Mouse (Mus musculus) hindbrain, embryonic 11.5 days (tissue): ENCODE measurements around the gene Acot8. TPM values are rescaled to one million over a fixed set of nuclear protein-coding genes. Genes with fewer than 3 reads are reported as not detected.

ENCODE experiments used
- ATAC-seq: fragments of 200-750 bp; cut with Nextera tagmentation; 2 replicates; pipeline ENCODE4 v1.8.0; 2017; ENCODE audit warnings: mild to moderate bottlenecking, moderate TSS enrichment, moderate library complexity; ENCODE audit not compliant: low FRiP score
- DNase-seq: peaks from one replicate; pipeline ENCODE4 v3.0.0-alpha.2; 2015; ENCODE audit warnings: low spot score
- H3K27ac ChIP-seq: fragments of 300-500 bp; sonication (generic); 2 replicates; pipeline ENCODE4 v1.5.1; 2014; ENCODE audit warnings: mild to moderate bottlenecking, low read depth, low read length
- H3K27me3 ChIP-seq: fragments of 300-500 bp; sonication (generic); 2 replicates; pipeline ENCODE4 v1.6.1; 2014; ENCODE audit warnings: mild to moderate bottlenecking, low read length, moderate library complexity, mixed read lengths; ENCODE audit not compliant: control insufficient read depth, insufficient read depth
- H3K36me3 ChIP-seq: fragments of 300-500 bp; sonication (generic); 2 replicates; pipeline ENCODE4 v1.6.1; 2014; ENCODE audit warnings: mild to moderate bottlenecking, low read length, moderate library complexity, mixed read lengths; ENCODE audit not compliant: control insufficient read depth, insufficient read depth
- H3K4me1 ChIP-seq: fragments of 300-500 bp; sonication (generic); replicated peaks from 2 replicates; pipeline ENCODE4 v1.6.1; 2014; ENCODE audit warnings: low read length, mixed read lengths; ENCODE audit not compliant: control insufficient read depth, insufficient read depth
- H3K4me2 ChIP-seq: fragments of 300-500 bp; sonication (generic); replicated peaks from 2 replicates; pipeline ENCODE4 v1.6.1; 2014; ENCODE audit warnings: mild to moderate bottlenecking, low read depth, low read length
- H3K4me3 ChIP-seq: fragments of 300-500 bp; sonication (generic); 2 replicates; pipeline ENCODE4 v1.5.1; 2014; ENCODE audit warnings: low read depth, low read length
- H3K9ac ChIP-seq: fragments of 300-500 bp; sonication (generic); 2 replicates; pipeline ENCODE4 v1.6.1; 2014; ENCODE audit warnings: low read depth, low read length
- H3K9me3 ChIP-seq: fragments of 300-500 bp; sonication (generic); 2 replicates; pipeline ENCODE4 v1.6.1; 2016; ENCODE audit warnings: low read length; ENCODE audit not compliant: control insufficient read depth
- WGBS: fragments of 180-500 bp; shearing (Covaris S2); extraction: QIAGEN DNeasy Blood & Tissue Kit; methylation state at CpG from one replicate; pipeline ENCODE4 v1.1.7; 2014; 5-methylcytosine and 5-hydroxymethylcytosine counted together
- polyA plus RNA-seq: library from polyadenylated mRNA; unstranded; fragments of >200 nt; fragmentation: Nextera tagmentation; extraction: Ambion mirVana; gene quantifications from 2 replicates; pipeline ENCODE4 v1.2.1, GENCODE M21; 2014

Gene Acot8
- polyA plus RNA-seq, 1 experiment from 2014 or later, result 11.9 TPM

- H3K4me2 ChIP-seq, result no peak overlapping the region
- no peak for ATAC-seq
- no peak for DNase-seq
- H3K9ac ChIP-seq, result no peak overlapping the region
- 98% methylated on average over 2 of the region's 2 CpGs for whole genome bisulfite sequencing
- H3K27me3 ChIP-seq, result no peaks in the 10 kb centered on the region
- no peaks in the 10 kb centered on the region for H3K4me1 ChIP-seq
- no peak overlapping the region for H3K27ac ChIP-seq
- no peak overlapping the region for H3K4me3 ChIP-seq
- 0 out of 2 replicates have a peak, but pooled peaks cover 2% of the 10 kb centered on the region for H3K36me3 ChIP-seq
- no peaks in the 10 kb centered on the region for H3K9me3 ChIP-seq
Measured at GRCm38 (mm10) chr2:164761502-164761901, 43.2 kb downstream of the Acot8 start.

GRCm38 (mm10) chr2:164760059-164760833 is 44.4 kb downstream of the Acot8 start:
- no peaks in the 10 kb centered on the region for H3K27me3 ChIP-seq

GRCm38 (mm10) chr2:164758692-164759091 is 46.0 kb downstream of the Acot8 start:
- H3K36me3 ChIP-seq, result peaks cover 12% of the 10 kb centered on the region; the same call in 1 of the 2 replicates
- H3K27ac ChIP-seq, result no peak overlapping the region
- DNase-seq (no peak), ATAC-seq (no peak)
- H3K27me3 ChIP-seq, result no peaks in the 10 kb centered on the region
- H3K9ac ChIP-seq, result no peak overlapping the region
- 81% methylated on average over 1 of the region's 1 CpGs for WGBS
- H3K4me1 ChIP-seq, result no peaks in the 10 kb centered on the region
- no peak overlapping the region for H3K4me3 ChIP-seq
- no peak overlapping the region for H3K4me2 ChIP-seq
- no peaks in the 10 kb centered on the region for H3K9me3 ChIP-seq

More at GRCm38 (mm10) chr2:164760059-164760833, 44.4 kb downstream of the Acot8 start:
- 89% methylated on average over 4 of the region's 4 CpGs for WGBS
- no peak overlapping the region for H3K4me2 ChIP-seq
- H3K36me3 ChIP-seq, result 0 out of 2 replicates have a peak, but pooled peaks cover 8% of the 10 kb centered on the region
- no peak overlapping the region for H3K27ac ChIP-seq
- no peak for ATAC-seq
- H3K4me1 ChIP-seq, result no peaks in the 10 kb centered on the region
- H3K9ac ChIP-seq, result no peak overlapping the region
- H3K9me3 ChIP-seq, result no peaks in the 10 kb centered on the region
- DNase-seq, result no peak
- H3K4me3 ChIP-seq, result no peak overlapping the region

GRCm38 (mm10) chr2:164757841-164758240 is 46.8 kb downstream of the Acot8 start:
- no peak for DNase-seq
- no peak for ATAC-seq
- no peak overlapping the region for H3K4me3 ChIP-seq
- H3K4me1 ChIP-seq, result no peaks in the 10 kb centered on the region
- H3K9ac ChIP-seq, result no peak overlapping the region
- H3K4me2 ChIP-seq, result no peak overlapping the region
- no peaks in the 10 kb centered on the region for H3K9me3 ChIP-seq
- H3K27ac ChIP-seq, result no peak overlapping the region
- WGBS, result 94% methylated on average over 11 of the region's 11 CpGs
- peaks cover 12% of the 10 kb centered on the region; the same call in 1 of the 2 replicates for H3K36me3 ChIP-seq
- H3K27me3 ChIP-seq, result no peaks in the 10 kb centered on the region

- 95% methylated on average over 2 of the region's 2 CpGs for WGBS
- Histone ChIP-seq H3K9me3 (no peaks in the 10 kb centered on the region), H3K27me3 (no peaks in the 10 kb centered on the region), H3K9ac (no peak overlapping the region), H3K36me3 (peaks cover 10% of the 10 kb centered on the region; the same call in 1 of the 2 replicates), H3K27ac (no peak overlapping the region), H3K4me3 (no peak overlapping the region), H3K4me1 (no peaks in the 10 kb centered on the region), H3K4me2 (no peak overlapping the region)
- DNase-seq (no peak), ATAC-seq (no peak)
Measured at GRCm38 (mm10) chr2:164754800-164755199, 49.9 kb downstream of the Acot8 start.

- 90% methylated on average over 11 of the region's 11 CpGs for WGBS
- Histone ChIP-seq H3K27ac (no peak overlapping the region), H3K27me3 (no peaks in the 10 kb centered on the region), H3K4me2 (no peak overlapping the region), H3K4me3 (no peak overlapping the region), H3K4me1 (no peaks in the 10 kb centered on the region), H3K9me3 (no peaks in the 10 kb centered on the region), H3K36me3 (peaks cover 10% of the 10 kb centered on the region; the same call in 1 of the 2 replicates), H3K9ac (no peak overlapping the region)
- no peak for DNase-seq
- no peak for ATAC-seq
Measured at GRCm38 (mm10) chr2:164754105-164754504, 50.6 kb downstream of the Acot8 start.

- Histone ChIP-seq H3K4me3 (no peak overlapping the region), H3K36me3 (peaks cover 10% of the 10 kb centered on the region; the same call in 1 of the 2 replicates), H3K27ac (no peak overlapping the region), H3K9me3 (no peaks in the 10 kb centered on the region), H3K9ac (no peak overlapping the region), H3K4me2 (no peak overlapping the region), H3K27me3 (no peaks in the 10 kb centered on the region), H3K4me1 (no peaks in the 10 kb centered on the region)
- DNase-seq (no peak), ATAC-seq (no peak)
- 92% methylated on average over 2 of the region's 2 CpGs for WGBS
Measured at GRCm38 (mm10) chr2:164752454-164752853, 52.2 kb downstream of the Acot8 start.

GRCm38 (mm10) chr2:164748991-164749390 is 55.7 kb downstream of the Acot8 start:
- no peak overlapping the region for H3K9ac ChIP-seq
- DNase-seq, result no peak
- no peak for ATAC-seq
- H3K27me3 ChIP-seq, result no peaks in the 10 kb centered on the region
- H3K27ac ChIP-seq, result no peak overlapping the region
- no peak overlapping the region for H3K4me3 ChIP-seq
- H3K4me2 ChIP-seq, result no peak overlapping the region
- H3K9me3 ChIP-seq, result no peaks in the 10 kb centered on the region
- H3K4me1 ChIP-seq, result peaks cover 7% of the 10 kb centered on the region; the same call in 1 of the 2 replicates
- whole genome bisulfite sequencing, result 94% methylated on average over 6 of the region's 6 CpGs
- H3K36me3 ChIP-seq, result no peaks in the 10 kb centered on the region

GRCm38 (mm10) chr2:164748191-164748590 is 56.5 kb downstream of the Acot8 start:
- H3K36me3 ChIP-seq, result no peaks in the 10 kb centered on the region

More at GRCm38 (mm10) chr2:164748191-164748590, 56.5 kb downstream of the Acot8 start:
- no peak overlapping the region for H3K4me2 ChIP-seq
- no peak overlapping the region for H3K27ac ChIP-seq
- no peaks in the 10 kb centered on the region for H3K27me3 ChIP-seq
- WGBS, result 90% methylated on average over 4 of the region's 4 CpGs
- ATAC-seq, result no peak
- no peak overlapping the region for H3K4me3 ChIP-seq
- no peak overlapping the region for H3K9ac ChIP-seq
- no peak for DNase-seq
- no peaks in the 10 kb centered on the region for H3K9me3 ChIP-seq
- peaks cover 7% of the 10 kb centered on the region; the same call in 1 of the 2 replicates for H3K4me1 ChIP-seq
